Mouse (Mus musculus) midbrain, embryonic 14.5 days (tissue): ENCODE measurements around the gene Itpa. TPM values are rescaled to one million over a fixed set of nuclear protein-coding genes. Genes with fewer than 3 reads are reported as not detected.

ENCODE experiments used
- ATAC-seq: fragments of 200-750 bp; cut with Nextera tagmentation; 2 replicates; pipeline ENCODE4 v1.8.0; 2017; ENCODE audit warnings: moderate number of reproducible peaks, moderate library complexity; ENCODE audit not compliant: low FRiP score, low TSS enrichment
- DNase-seq: peaks from one replicate; pipeline ENCODE4 v3.0.0-alpha.2; 2015
- H3K27ac ChIP-seq: fragments of 300-500 bp; sonication (generic); replicated peaks from 2 replicates; pipeline ENCODE4 v1.5.1; 2014; ENCODE audit warnings: mild to moderate bottlenecking, low read depth, low read length, moderate library complexity
- H3K27me3 ChIP-seq: fragments of 300-500 bp; sonication (generic); 2 replicates; pipeline ENCODE4 v1.6.1; 2014; ENCODE audit warnings: low read length, control low read depth, mixed read lengths; ENCODE audit not compliant: control insufficient read depth, insufficient read depth
- H3K36me3 ChIP-seq: fragments of 300-500 bp; sonication (generic); 2 replicates; pipeline ENCODE4 v1.6.1; 2014; ENCODE audit warnings: low read length, control low read depth; ENCODE audit not compliant: control insufficient read depth, insufficient read depth
- H3K4me1 ChIP-seq: fragments of 300-500 bp; sonication (generic); 2 replicates; pipeline ENCODE4 v1.6.1; 2014; ENCODE audit warnings: mild to moderate bottlenecking, antibody characterized with exemption, low read length, control low read depth; ENCODE audit not compliant: control insufficient read depth, insufficient read depth
- H3K4me2 ChIP-seq: fragments of 300-500 bp; sonication (generic); 2 replicates; pipeline ENCODE4 v1.6.1; 2014; ENCODE audit warnings: mild to moderate bottlenecking, low read length, moderate library complexity
- H3K4me3 ChIP-seq: fragments of 300-500 bp; sonication (generic); replicated peaks from 2 replicates; pipeline ENCODE4 v1.5.1; 2014; ENCODE audit warnings: low read depth, low read length
- H3K9ac ChIP-seq: fragments of 300-500 bp; sonication (generic); replicated peaks from 2 replicates; pipeline ENCODE4 v1.6.1; 2014; ENCODE audit warnings: mild to moderate bottlenecking, low read length, moderate library complexity
- H3K9me3 ChIP-seq: fragments of 300-500 bp; sonication (generic); 2 replicates; pipeline ENCODE4 v1.6.1; 2016; ENCODE audit warnings: low read length, control low read depth, mixed read lengths; ENCODE audit not compliant: control insufficient read depth
- WGBS: fragments of 180-500 bp; shearing (Covaris S2); extraction: QIAGEN DNeasy Blood & Tissue Kit; methylation state at CpG from one replicate; pipeline ENCODE4 v1.1.7; 2014; 5-methylcytosine and 5-hydroxymethylcytosine counted together
- polyA plus RNA-seq: library from polyadenylated mRNA; unstranded; fragments of >200 nt; fragmentation: Nextera tagmentation; extraction: Ambion mirVana; gene quantifications from 2 replicates; pipeline ENCODE4 v1.2.1, GENCODE M21; 2014

The Itpa gene
- polyA plus RNA-seq, 1 experiment from 2014 or later = 135 TPM

GRCm38 (mm10) chr2:130728906-130729585 is 61.6 kb downstream of the Itpa start:
- DNase-seq (no peak), ATAC-seq (no peak)
- H3K4me1 ChIP-seq = no peaks in the 10 kb centered on the region
- 100% methylated on average over 2 of the region's 2 CpGs for WGBS
- H3K9ac ChIP-seq = no peak overlapping the region
- H3K4me2 ChIP-seq = no peak overlapping the region
- no peak overlapping the region for H3K4me3 ChIP-seq
- H3K27ac ChIP-seq = no peak overlapping the region
- no peaks in the 10 kb centered on the region for H3K27me3 ChIP-seq
- H3K36me3 ChIP-seq = peaks cover 96% of the 10 kb centered on the region
- no peaks in the 10 kb centered on the region for H3K9me3 ChIP-seq

- H3K36me3 ChIP-seq = peaks cover 96% of the 10 kb centered on the region
- H3K9ac ChIP-seq = no peak overlapping the region
- 94% methylated on average over 9 of the region's 9 CpGs for WGBS
- no peaks in the 10 kb centered on the region for H3K4me1 ChIP-seq
- no peak overlapping the region for H3K27ac ChIP-seq
- H3K4me2 ChIP-seq = no peak overlapping the region
- no peak overlapping the region for H3K4me3 ChIP-seq
- no peaks in the 10 kb centered on the region for H3K27me3 ChIP-seq
- DNase-seq = no peak
- H3K9me3 ChIP-seq = no peaks in the 10 kb centered on the region
- no peak for ATAC-seq
Measured at GRCm38 (mm10) chr2:130730746-130731145, 63.3 kb downstream of the Itpa start.

Other genes with a start within 250 kb of the Itpa start
- gene Vps16, start 243.3 kb upstream of the Itpa start, polyA plus RNA-seq = 88.2 and 88.6 TPM in 2 replicates
- 10.1 and 15.1 TPM in 2 replicates for gene Pced1a, start 242.9 kb upstream of the Itpa start, polyA plus RNA-seq
- gene Ptpra, start 217.3 kb upstream of the Itpa start, polyA plus RNA-seq = 119 and 156 TPM in 2 replicates
- gene Mrps26, start 103.9 kb upstream of the Itpa start, polyA plus RNA-seq = 98.4 and 112 TPM in 2 replicates
- 0.59 TPM in 1 of 2 replicates, not detected in the other for gene Oxt, start 91.4 kb upstream of the Itpa start, polyA plus RNA-seq
- 0.70 TPM in 1 of 2 replicates, not detected in the other for gene Avp, start 85.1 kb upstream of the Itpa start, polyA plus RNA-seq
- gene Fastkd5, start 37.6 kb upstream of the Itpa start, polyA plus RNA-seq = 7.4 and 13.8 TPM in 2 replicates
- gene Ubox5, start 37.6 kb upstream of the Itpa start, polyA plus RNA-seq = 10.6 and 13.0 TPM in 2 replicates
- gene Lzts3, start 24.8 kb upstream of the Itpa start, polyA plus RNA-seq = 3.4 and 9.1 TPM in 2 replicates
- gene Ddrgk1, start 3.0 kb upstream of the Itpa start, polyA plus RNA-seq = 50.5 and 56.1 TPM in 2 replicates
- 0.49 and 0.51 TPM in 2 replicates for gene Slc4a11, start 29.9 kb downstream of the Itpa start, polyA plus RNA-seq
- 77.7 and 107 TPM in 2 replicates for gene 4930402H24Rik, start 238.8 kb downstream of the Itpa start, polyA plus RNA-seq
- 19.0 and 22.5 TPM in 2 replicates for gene Atrn, start 238.9 kb downstream of the Itpa start, polyA plus RNA-seq